Mouse (Mus musculus) small intestine, adult 2 months (tissue): ENCODE measurements around the gene Wdr72. TPM values are rescaled to one million over a fixed set of nuclear protein-coding genes. Genes with fewer than 3 reads are reported as not detected.

Source experiments
- H3K27ac ChIP-seq: fragments of 200-500 bp; 2 replicates; pipeline ENCODE4 v1.5.1; 2012; ENCODE audit warnings: low read depth, low read length, control low read depth, inconsistent platforms; ENCODE audit not compliant: insufficient read depth
- H3K27me3 ChIP-seq: fragments of 200-500 bp; 2 replicates; pipeline ENCODE4 v1.6.1; 2012; ENCODE audit warnings: mild to moderate bottlenecking, moderate library complexity, low read length, inconsistent platforms; ENCODE audit not compliant: control insufficient read depth, insufficient read depth
- H3K36me3 ChIP-seq: fragments of 200-500 bp; 2 replicates; pipeline ENCODE4 v1.6.1; 2012; ENCODE audit warnings: mild to moderate bottlenecking, low read length, control low read depth, inconsistent platforms; ENCODE audit not compliant: control insufficient read depth, insufficient read depth
- H3K4me1 ChIP-seq: fragments of 200-500 bp; 2 replicates; pipeline ENCODE4 v1.6.1; 2012; ENCODE audit warnings: low read length, inconsistent platforms, mixed read lengths; ENCODE audit not compliant: control insufficient read depth, insufficient read depth, insufficient read length
- H3K4me3 ChIP-seq: fragments of 200-500 bp; 2 replicates; pipeline ENCODE4 v1.5.1; 2012; ENCODE audit warnings: low read depth, mild to moderate bottlenecking, control low read depth, inconsistent platforms, low read length, moderate library complexity
- CTCF ChIP-seq: fragments of 200-500 bp; IDR thresholded peaks from 2 replicates; pipeline ENCODE4 v1.5.1; 2012; ENCODE audit warnings: low read depth, mild to moderate bottlenecking, control low read depth, inconsistent platforms, low read length, moderate library complexity, mixed read lengths; ENCODE audit not compliant: insufficient replicate concordance, insufficient read length; ENCODE audit errors: extremely low read depth
- POLR2A ChIP-seq: fragments of 200-500 bp; IDR thresholded peaks from 2 replicates; pipeline ENCODE4 v1.6.1; 2012; ENCODE audit warnings: low read depth, mild to moderate bottlenecking, control low read depth, inconsistent platforms, low read length, moderate library complexity
- WGBS: fragments of 180-500 bp; shearing (Covaris S2); methylation state at CpG from one replicate; pipeline ENCODE4 v1.1.7; 2018; 5-methylcytosine and 5-hydroxymethylcytosine counted together
- polyA plus RNA-seq: library from polyadenylated mRNA; depleted of rRNA; stranded (reverse); fragments of >200 nt; gene quantifications from 2 replicates; pipeline ENCODE4 v1.2.3, GENCODE M21; 2012; rRNA removed

Gene Wdr72
- polyA plus RNA-seq, 1 experiment: not detected

DNA sequence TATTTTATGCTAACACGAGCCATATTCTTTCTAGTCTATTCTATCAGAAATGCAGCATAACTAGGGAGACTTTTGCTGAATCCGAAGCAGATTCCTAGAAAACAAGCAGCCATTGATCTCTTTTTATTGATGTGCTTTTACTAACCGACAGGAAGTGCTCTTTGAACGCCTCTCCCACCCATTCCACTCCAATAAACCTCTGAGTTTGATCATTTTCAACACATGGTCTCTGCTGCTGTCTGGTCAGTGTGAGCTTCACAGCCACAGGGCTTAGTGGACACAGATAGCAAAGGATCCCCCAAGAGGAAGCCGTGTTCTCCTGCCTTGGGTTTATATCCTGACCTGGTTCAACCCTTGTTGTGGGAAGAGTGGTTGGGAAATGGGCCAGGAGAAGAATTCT lies 218.7 kb downstream of the Wdr72 start:
- H3K27ac ChIP-seq: no peak overlapping the region
- no peaks in the 10 kb centered on the region for H3K4me1 ChIP-seq
- WGBS: 37% methylated on average over 5 of the region's 5 CpGs
- TF ChIP-seq POLR2A: no peak
- TF ChIP-seq CTCF: no peak
- no peaks in the 10 kb centered on the region for H3K36me3 ChIP-seq
- no peaks in the 10 kb centered on the region for H3K27me3 ChIP-seq
- no peak overlapping the region for H3K4me3 ChIP-seq

DNA sequence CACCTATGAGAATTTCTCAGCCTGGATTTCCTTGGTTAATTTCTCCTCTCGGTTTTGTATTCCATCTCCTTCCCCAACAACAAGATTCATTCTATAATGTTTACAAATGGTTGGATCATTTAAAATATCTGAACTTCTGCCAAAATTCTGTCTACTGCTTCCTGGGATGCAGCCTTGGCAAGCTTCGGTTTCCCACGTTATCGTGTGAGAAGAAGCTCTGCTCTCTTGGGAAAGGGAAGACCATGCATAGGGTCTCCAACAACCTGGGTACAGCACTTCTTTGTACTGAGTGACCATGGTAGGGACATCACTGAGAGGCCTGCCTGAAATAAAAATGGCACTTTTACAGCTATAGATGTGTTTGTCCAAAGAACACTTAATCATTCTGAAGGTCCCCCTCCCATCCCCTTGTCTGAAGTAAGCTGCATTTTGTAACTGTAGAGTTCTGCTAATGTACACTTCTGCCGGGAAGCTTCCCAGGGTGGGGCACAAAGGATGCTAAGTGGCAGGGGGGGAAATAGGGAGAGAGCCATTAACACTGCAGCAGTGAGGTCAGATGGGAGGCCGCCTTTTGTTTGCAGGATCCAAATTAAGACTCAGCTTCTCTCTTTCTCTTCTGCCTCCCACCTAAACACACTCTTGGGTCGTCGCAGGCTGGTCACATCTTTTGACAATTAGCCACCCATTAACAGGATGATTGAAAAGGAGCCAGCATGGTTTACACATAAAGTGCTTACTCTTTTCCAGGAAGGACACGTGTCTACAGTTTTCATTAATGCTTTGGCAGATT lies 220.7 kb downstream of the Wdr72 start:
- Histone ChIP-seq H3K4me3 (no peak overlapping the region), H3K4me1 (no peaks in the 10 kb centered on the region), H3K27ac (no peak overlapping the region), H3K36me3 (no peaks in the 10 kb centered on the region), H3K27me3 (no peaks in the 10 kb centered on the region)
- 46% methylated on average over 9 of the region's 9 CpGs for WGBS
- no peak for TF ChIP-seq CTCF
- no peak for TF ChIP-seq POLR2A

DNA sequence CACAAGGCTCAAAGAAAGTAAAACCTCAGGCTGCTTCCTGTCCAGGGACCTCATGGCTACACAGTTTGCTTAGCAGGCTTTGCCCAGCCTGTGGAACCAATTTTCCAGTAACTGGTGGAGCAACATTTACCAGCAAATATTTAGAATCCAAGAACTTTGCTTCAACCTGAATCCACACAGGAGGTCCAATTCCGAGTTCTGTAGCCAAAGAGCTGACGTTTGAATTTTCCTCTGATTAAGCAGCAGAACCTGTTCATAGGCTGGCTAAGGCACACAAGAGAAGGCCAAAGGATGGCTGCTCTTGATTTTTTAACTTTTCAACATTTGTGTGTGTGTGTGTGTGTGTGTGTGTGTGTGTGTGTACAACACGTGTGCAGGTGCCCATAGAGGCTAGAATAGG lies 222.2 kb downstream of the Wdr72 start:
- H3K36me3 ChIP-seq: no peaks in the 10 kb centered on the region
- no peaks in the 10 kb centered on the region for H3K4me1 ChIP-seq
- H3K4me3 ChIP-seq: no peak overlapping the region
- H3K27ac ChIP-seq: no peak overlapping the region
- TF ChIP-seq CTCF: no peak
- no peak for TF ChIP-seq POLR2A
- H3K27me3 ChIP-seq: no peaks in the 10 kb centered on the region
- WGBS: 80% methylated on average over 3 of the region's 3 CpGs

Other genes with a start within 250 kb of the Wdr72 start
- gene Unc13c, start 141.4 kb upstream of the Wdr72 start, polyA plus RNA-seq: 0.01 TPM in 1 of 2 replicates, not detected in the other